Mouse (Mus musculus): ENCODE data around the gene Gm49320. TPM values are rescaled to one million over a fixed set of nuclear protein-coding genes. Genes with fewer than 3 reads are reported as not detected.

Gm49320 gene
- polyA plus RNA-seq, 1 experiment from 2014 or later, result 1.3 TPM

DNA sequence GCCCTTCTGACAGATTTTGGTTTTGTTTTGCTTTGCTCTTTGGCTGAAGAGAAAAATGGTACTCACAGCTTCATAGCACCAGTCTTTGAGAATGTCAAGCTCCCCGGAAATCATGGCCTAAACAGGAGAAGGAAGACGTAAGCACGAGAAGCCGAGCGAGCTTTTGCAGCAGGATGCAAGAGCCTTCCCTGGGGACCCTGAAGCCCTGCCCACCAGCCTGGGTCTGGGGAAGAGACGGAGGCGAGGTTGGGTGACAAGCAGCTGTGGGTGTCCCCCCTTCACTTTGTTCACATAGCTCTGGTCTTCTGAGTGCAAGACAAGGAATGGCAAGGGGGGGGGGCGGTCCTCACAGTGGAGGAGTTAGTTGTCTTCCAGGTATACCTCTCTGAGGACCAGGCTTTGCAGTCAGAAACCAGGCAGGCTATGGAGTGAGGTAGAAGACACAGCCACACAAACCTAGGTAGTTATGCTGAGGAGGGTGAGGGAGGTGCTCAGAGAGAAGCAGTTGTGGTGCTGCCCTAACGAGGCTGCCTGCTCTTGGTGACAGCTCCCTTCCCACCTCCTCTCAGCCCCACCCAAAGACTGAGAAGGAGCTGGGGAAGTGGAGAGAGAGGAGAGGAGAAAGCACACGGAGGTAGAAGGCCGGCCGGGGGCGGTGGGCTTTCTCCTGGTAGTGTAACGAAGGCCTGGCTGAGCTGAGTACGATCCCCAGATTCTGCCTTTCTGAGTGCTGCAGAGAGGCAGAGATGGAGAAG, 26.7 kb downstream of the Gm49320 start:
- Histone ChIP-seq H3K9ac (replicated peaks) (no peak overlapping the region), H3K4me3 (replicated peaks) (no peak overlapping the region), H3K4me1 (no peaks in the 10 kb centered on the region), H3K27me3 (replicated peaks) (no peaks in the 10 kb centered on the region), H3K9me3 (replicated peaks) (no peaks in the 10 kb centered on the region), H3K36me3 (peaks cover 97% of the 10 kb centered on the region), H3K4me2 (no peak overlapping the region), H3K27ac (replicated peaks) (no peak overlapping the region)
- no peak for ATAC-seq (ENCODE audit: low FRiP score)
- 95% methylated on average over 15 of the region's 15 CpGs for WGBS

GRCm38 (mm10) chr8:4267627-4268026, 29.0 kb downstream of the Gm49320 start:
- ATAC-seq (ENCODE audit: low FRiP score), result no peak
- H3K36me3 ChIP-seq, result peaks cover 94% of the 10 kb centered on the region
- 84% methylated on average over 15 of the region's 15 CpGs for WGBS

GRCm38 (mm10) chr8:4269609-4270008, 30.9 kb downstream of the Gm49320 start:
- ATAC-seq (ENCODE audit: low FRiP score), result no peak
- Histone ChIP-seq H3K27ac (replicated peaks) (no peak overlapping the region), H3K9ac (replicated peaks) (no peak overlapping the region), H3K36me3 (peaks cover 87% of the 10 kb centered on the region), H3K4me1 (peaks cover 2% of the 10 kb centered on the region), H3K9me3 (replicated peaks) (no peaks in the 10 kb centered on the region), H3K27me3 (replicated peaks) (no peaks in the 10 kb centered on the region), H3K4me3 (replicated peaks) (no peak overlapping the region), H3K4me2 (no peak overlapping the region)
- 91% methylated on average over 6 of the region's 6 CpGs for WGBS

More at GRCm38 (mm10) chr8:4267627-4268026, 29.0 kb downstream of the Gm49320 start:
- H3K4me1 ChIP-seq, result no peaks in the 10 kb centered on the region
- no peaks in the 10 kb centered on the region for H3K9me3 ChIP-seq (replicated peaks)
- H3K27me3 ChIP-seq (replicated peaks), result no peaks in the 10 kb centered on the region
- no peak overlapping the region for H3K27ac ChIP-seq (replicated peaks)
- H3K4me2 ChIP-seq, result no peak overlapping the region
- H3K9ac ChIP-seq (replicated peaks), result no peak overlapping the region
- H3K4me3 ChIP-seq (replicated peaks), result no peak overlapping the region

DNA sequence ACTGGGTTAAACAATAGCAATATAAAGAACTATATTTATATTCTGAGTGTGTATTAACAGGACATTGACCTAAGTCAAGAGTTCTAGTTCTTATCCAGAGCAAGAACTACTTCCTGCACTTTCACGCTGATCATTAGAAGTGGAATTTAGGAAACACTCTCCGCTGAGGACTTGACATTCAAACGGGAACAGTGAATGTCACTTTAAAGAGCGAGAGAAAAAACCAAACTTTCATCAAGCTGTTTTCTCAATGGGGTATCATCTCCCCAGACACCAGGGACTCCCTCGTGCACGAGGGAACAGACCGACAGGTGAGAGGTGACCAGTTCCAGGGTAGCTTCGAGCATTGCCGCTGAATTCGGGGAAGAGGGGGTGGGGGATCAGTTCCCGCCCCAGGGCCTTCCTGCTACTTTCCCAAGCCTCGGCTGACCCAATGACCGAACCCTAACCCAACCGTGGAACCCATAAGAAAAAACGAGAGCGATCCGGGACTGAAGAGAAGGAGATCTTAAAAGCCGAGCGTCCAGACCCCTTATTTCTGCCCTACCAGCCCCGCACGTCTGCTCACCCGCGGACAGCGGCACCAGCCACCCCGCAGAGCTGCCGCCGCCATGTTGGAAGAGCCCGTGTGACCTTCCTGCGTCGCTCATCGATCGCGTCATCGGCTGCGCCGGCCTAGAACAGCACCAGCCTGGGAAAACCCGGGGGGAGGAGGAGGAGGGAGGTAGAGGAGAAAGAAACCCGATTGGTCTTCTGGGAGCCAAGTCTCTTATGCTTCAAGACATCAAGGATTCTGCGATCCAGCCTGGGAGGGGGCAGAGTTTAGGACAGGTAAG, 36.8 kb downstream of the Gm49320 start, which contains the start of gene Timm44:
Gene Timm44 (minus strand): TSS at position 639 of the 836 bp plus-strand sequence.
- H3K4me2 ChIP-seq, result peak within 1 kb of the TSS; percentile 64
- H3K27me3 ChIP-seq (replicated peaks), result no peaks in the 10 kb centered on the region
- ATAC-seq (ENCODE audit: low FRiP score), result peak; percentile 96
- H3K4me1 ChIP-seq, result peaks cover 14% of the 10 kb centered on the region
- H3K4me3 ChIP-seq (replicated peaks), result peak within 1 kb of the TSS; percentile 67
- peak within 1 kb of the TSS; percentile 83 for H3K27ac ChIP-seq (replicated peaks)
- H3K36me3 ChIP-seq, result peaks cover 28% of the 10 kb centered on the region
- H3K9ac ChIP-seq (replicated peaks), result peak within 1 kb of the TSS; percentile 65
- under 1% methylated on average over 39 of the region's 39 CpGs for WGBS
- H3K9me3 ChIP-seq (replicated peaks), result no peaks in the 10 kb centered on the region

- Histone ChIP-seq H3K27ac (replicated peaks) (peak overlapping the region; percentile 83), H3K27me3 (replicated peaks) (no peaks in the 10 kb centered on the region), H3K9me3 (replicated peaks) (no peaks in the 10 kb centered on the region), H3K4me3 (replicated peaks) (peak overlapping the region; percentile 67), H3K36me3 (peaks cover 23% of the 10 kb centered on the region), H3K9ac (replicated peaks) (peak overlapping the region; percentile 65), H3K4me2 (peak overlapping the region; percentile 64), H3K4me1 (peaks cover 14% of the 10 kb centered on the region)
- 25% methylated on average over 9 of the region's 9 CpGs for WGBS
- no peak; the same call in none of the 2 replicates for ATAC-seq (ENCODE audit: low FRiP score)
Measured at GRCm38 (mm10) chr8:4276111-4276465, 37.4 kb downstream of the Gm49320 start.

GRCm38 (mm10) chr8:4292738-4293137, 54.1 kb downstream of the Gm49320 start:
- no peak for ATAC-seq (ENCODE audit: low FRiP score)
- Histone ChIP-seq H3K4me2 (no peak overlapping the region), H3K4me3 (replicated peaks) (no peak overlapping the region), H3K9me3 (replicated peaks) (no peaks in the 10 kb centered on the region), H3K27me3 (replicated peaks) (no peaks in the 10 kb centered on the region), H3K9ac (replicated peaks) (no peak overlapping the region), H3K4me1 (no peaks in the 10 kb centered on the region), H3K27ac (replicated peaks) (no peak overlapping the region), H3K36me3 (peaks cover 82% of the 10 kb centered on the region)
- 89% methylated on average over 5 of the region's 5 CpGs for WGBS

DNA sequence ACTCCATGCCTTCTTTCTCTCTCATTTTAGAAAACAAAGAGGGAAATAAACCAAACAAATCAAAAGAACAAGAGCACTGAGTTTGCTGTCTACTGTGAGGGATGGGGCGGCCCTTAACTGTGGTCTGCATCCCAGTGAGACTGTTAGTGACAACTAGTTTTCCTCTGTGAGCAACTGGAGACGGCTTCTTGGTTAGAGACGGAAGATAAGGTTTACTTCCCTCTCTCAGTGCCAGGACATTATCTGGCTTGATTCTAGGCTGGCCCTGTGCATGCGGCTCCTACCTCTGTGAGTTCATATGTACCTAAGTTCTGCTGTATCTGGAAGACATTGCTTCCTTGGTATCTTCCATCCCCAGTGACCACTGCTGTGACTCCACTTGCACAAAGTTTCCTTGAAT, 59.2 kb downstream of the Gm49320 start:
- no peak overlapping the region for H3K27ac ChIP-seq (replicated peaks)
- H3K27me3 ChIP-seq (replicated peaks), result no peaks in the 10 kb centered on the region
- no peak for ATAC-seq (ENCODE audit: low FRiP score)
- no peak overlapping the region for H3K9ac ChIP-seq (replicated peaks)
- no peaks in the 10 kb centered on the region for H3K9me3 ChIP-seq (replicated peaks)
- H3K4me1 ChIP-seq, result no peaks in the 10 kb centered on the region
- no peak overlapping the region for H3K4me2 ChIP-seq
- peaks cover 89% of the 10 kb centered on the region for H3K36me3 ChIP-seq
- H3K4me3 ChIP-seq (replicated peaks), result no peak overlapping the region
- WGBS, result 97% methylated on average over 4 of the region's 4 CpGs

Other genes starting within 250 kb of the Gm49320 start
- gene Cd209f, start 133.0 kb upstream of the Gm49320 start, polyA plus RNA-seq (2015; fragmentation: Nextera tagmentation; extraction: Ambion mirVana), result not detected in 2 replicates
- not detected in 2 replicates for gene Cd209g, start 104.8 kb upstream of the Gm49320 start, polyA plus RNA-seq (2015; fragmentation: Nextera tagmentation; extraction: Ambion mirVana)
- gene Evi5l, start 72.3 kb upstream of the Gm49320 start, polyA plus RNA-seq (2015; fragmentation: Nextera tagmentation; extraction: Ambion mirVana), result 90.0 and 107 TPM in 2 replicates
- gene Prr36, start 21.4 kb upstream of the Gm49320 start, polyA plus RNA-seq (2015; fragmentation: Nextera tagmentation; extraction: Ambion mirVana), result 36.2 and 37.5 TPM in 2 replicates
- gene Lrrc8e, start 12.0 kb upstream of the Gm49320 start, polyA plus RNA-seq (2015; fragmentation: Nextera tagmentation; extraction: Ambion mirVana), result 0.57 TPM in 1 of 2 replicates, not detected in the other
- gene Map2k7, start 125 bp upstream of the Gm49320 start, polyA plus RNA-seq (2015; fragmentation: Nextera tagmentation; extraction: Ambion mirVana), result 26.9 and 30.6 TPM in 2 replicates
- gene Tgfbr3l, start 9.3 kb downstream of the Gm49320 start, polyA plus RNA-seq (2015; fragmentation: Nextera tagmentation; extraction: Ambion mirVana), result 3.2 and 3.4 TPM in 2 replicates
- gene Snapc2, start 14.2 kb downstream of the Gm49320 start, polyA plus RNA-seq (2015; fragmentation: Nextera tagmentation; extraction: Ambion mirVana), result 63.6 and 69.3 TPM in 2 replicates
- 229 and 269 TPM in 2 replicates for gene Ctxn1, start 20.4 kb downstream of the Gm49320 start, polyA plus RNA-seq (2015; fragmentation: Nextera tagmentation; extraction: Ambion mirVana)
- 44.2 and 48.5 TPM in 2 replicates for gene Timm44, start 37.0 kb downstream of the Gm49320 start, polyA plus RNA-seq (2015; fragmentation: Nextera tagmentation; extraction: Ambion mirVana)
- 19.7 and 113 TPM in 2 replicates for gene Ccl25, start 86.3 kb downstream of the Gm49320 start, polyA plus RNA-seq (2015; fragmentation: Nextera tagmentation; extraction: Ambion mirVana)
- 92.5 and 112 TPM in 2 replicates for gene Elavl1, start 86.5 kb downstream of the Gm49320 start, polyA plus RNA-seq (2015; fragmentation: Nextera tagmentation; extraction: Ambion mirVana)